Mouse (Mus musculus) midbrain, embryonic 16.5 days (tissue): ENCODE results near the gene Afg3l1. TPM values are rescaled to one million over a fixed set of nuclear protein-coding genes. Genes with fewer than 3 reads are reported as not detected.
A peak's percentile ranks its signal among the peaks of the same experiment; 100 is the strongest.
"Not testable (repeated sequence)": the region's sequence is repeated elsewhere in the genome, so short reads cannot be mapped to it uniquely, and the experiment has no call there.

Experiments
- ATAC-seq: fragments of 200-750 bp; cut with Nextera tagmentation; 2 replicates; pipeline ENCODE4 v1.8.0; 2017; ENCODE audit warnings: moderate TSS enrichment
- H3K27ac ChIP-seq: fragments of 300-500 bp; sonication (generic); 2 replicates; pipeline ENCODE4 v1.5.1; 2014; ENCODE audit warnings: mild to moderate bottlenecking, low read length, mixed read lengths
- H3K27me3 ChIP-seq: fragments of 300-500 bp; sonication (generic); 2 replicates; pipeline ENCODE4 v1.6.1; 2014; ENCODE audit warnings: low read depth, low read length, mixed read lengths; ENCODE audit not compliant: control insufficient read depth, insufficient read depth
- H3K36me3 ChIP-seq: fragments of 300-500 bp; sonication (generic); 2 replicates; pipeline ENCODE4 v1.6.1; 2014; ENCODE audit warnings: mild to moderate bottlenecking, low read length, moderate library complexity, mixed read lengths; ENCODE audit not compliant: control insufficient read depth, insufficient read depth
- H3K4me1 ChIP-seq: fragments of 300-500 bp; sonication (generic); 2 replicates; pipeline ENCODE4 v1.6.1; 2014; ENCODE audit warnings: mild to moderate bottlenecking, low read length, mixed read lengths; ENCODE audit not compliant: control insufficient read depth, insufficient read depth
- H3K4me2 ChIP-seq: fragments of 300-500 bp; sonication (generic); 2 replicates; pipeline ENCODE4 v1.6.1; 2014; ENCODE audit warnings: mild to moderate bottlenecking, low read length, mixed read lengths
- H3K4me3 ChIP-seq: fragments of 300-500 bp; sonication (generic); 2 replicates; pipeline ENCODE4 v1.5.1; 2014; ENCODE audit warnings: low read depth, mild to moderate bottlenecking, low read length, moderate library complexity, mixed read lengths
- H3K9ac ChIP-seq: fragments of 300-500 bp; sonication (generic); 2 replicates; pipeline ENCODE4 v1.6.1; 2014; ENCODE audit warnings: low read depth, low read length, mixed read lengths
- H3K9me3 ChIP-seq: fragments of 300-500 bp; sonication (generic); replicated peaks from 2 replicates; pipeline ENCODE4 v1.6.1; 2014; ENCODE audit warnings: mild to moderate bottlenecking, low read length, mixed read lengths; ENCODE audit not compliant: control insufficient read depth, poor library complexity, severe bottlenecking
- WGBS: fragments of 180-500 bp; shearing (Covaris S2); extraction: QIAGEN DNeasy Blood & Tissue Kit; methylation state at CpG from one replicate; pipeline ENCODE4 v1.1.7; 2014; 5-methylcytosine and 5-hydroxymethylcytosine counted together
- polyA plus RNA-seq: library from polyadenylated mRNA; unstranded; fragments of >200 nt; fragmentation: Nextera tagmentation; extraction: Ambion mirVana; gene quantifications from 2 replicates; pipeline ENCODE4 v1.2.1, GENCODE M21; 2015

Gene Afg3l1
- 55.3 and 58.6 TPM in 2 replicates for polyA plus RNA-seq

DNA sequence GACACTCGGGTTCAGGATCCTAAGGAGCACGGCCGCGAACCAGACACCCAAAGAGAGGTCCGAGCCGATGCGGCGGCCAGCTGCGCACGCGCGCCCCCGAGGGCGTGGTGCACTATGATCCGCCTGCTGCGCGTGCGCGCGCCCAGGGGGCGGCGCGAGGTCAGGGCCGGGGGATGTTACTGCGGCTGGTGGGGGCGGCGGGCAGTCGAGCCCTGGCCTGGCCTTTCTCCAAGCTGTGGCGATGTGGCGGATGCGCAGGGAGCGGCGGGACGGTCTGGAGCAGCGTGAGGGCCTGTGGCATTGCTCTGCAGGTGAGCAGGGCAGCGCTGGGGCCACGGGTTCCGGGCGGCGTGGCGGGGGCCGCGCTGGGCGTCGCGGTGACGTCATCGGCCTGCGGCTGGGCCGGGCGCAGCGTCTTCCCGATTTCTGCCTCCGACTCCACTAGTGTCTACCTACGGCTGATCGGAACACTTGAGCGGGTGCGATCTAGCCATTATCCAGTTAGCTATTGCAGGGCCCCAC is at the start of gene Afg3l1:
Gene Afg3l1 (plus strand): TSS at position 167 of the 522 bp plus-strand sequence.
- no peaks in the 10 kb centered on the region for H3K27me3 ChIP-seq
- H3K4me1 ChIP-seq: peaks cover 16% of the 10 kb centered on the region
- H3K4me3 ChIP-seq: peak within 1 kb of the TSS; percentile 71
- peak; percentile 90 for ATAC-seq
- peak within 1 kb of the TSS; percentile 97 for H3K27ac ChIP-seq
- peaks cover 9% of the 10 kb centered on the region; the same call in 1 of the 2 replicates for H3K36me3 ChIP-seq
- no peaks in the 10 kb centered on the region for H3K9me3 ChIP-seq
- H3K9ac ChIP-seq: peak within 1 kb of the TSS; percentile 79
- WGBS: under 1% methylated on average over 57 of the region's 58 CpGs
- H3K4me2 ChIP-seq: peak within 1 kb of the TSS; percentile 89

DNA sequence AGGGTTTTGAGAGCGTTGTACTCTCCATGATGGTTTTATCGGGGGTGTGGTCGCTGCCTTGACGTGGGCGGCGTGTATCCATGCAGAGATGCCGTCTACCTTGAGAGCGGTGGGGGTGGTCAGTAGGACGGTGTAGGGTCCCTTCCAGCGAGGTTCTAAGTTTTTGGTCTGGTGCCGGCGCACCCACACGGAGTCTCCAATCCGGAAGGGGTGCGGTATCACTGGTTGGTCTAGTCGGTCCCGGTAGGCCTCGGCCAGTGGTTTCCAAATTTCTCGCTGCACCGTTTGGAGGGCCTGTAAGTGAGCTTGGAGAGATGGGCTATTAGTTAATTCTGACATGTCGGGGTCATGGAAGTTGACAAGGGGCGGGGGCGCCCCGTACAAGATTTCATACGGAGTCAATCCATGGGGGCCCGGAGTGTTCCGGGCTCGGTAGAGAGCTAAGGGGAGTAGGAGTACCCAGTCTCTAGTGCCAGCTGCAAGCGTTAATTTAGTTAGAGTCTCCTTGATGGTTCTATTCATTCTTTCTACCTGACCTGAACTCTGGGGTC is 49.3 kb upstream of the Afg3l1 start:
- Histone ChIP-seq H3K36me3 (no peaks in the 10 kb centered on the region), H3K9me3 (peaks cover 25% of the 10 kb centered on the region), H3K27me3 (no peaks in the 10 kb centered on the region), H3K4me3 (no peak overlapping the region), H3K4me1 (no peaks in the 10 kb centered on the region), H3K9ac (no peak overlapping the region), H3K27ac (no peak overlapping the region), H3K4me2 (no peak overlapping the region)
- WGBS: 99% methylated on average over 29 of the region's 29 CpGs
- ATAC-seq: no peak

DNA sequence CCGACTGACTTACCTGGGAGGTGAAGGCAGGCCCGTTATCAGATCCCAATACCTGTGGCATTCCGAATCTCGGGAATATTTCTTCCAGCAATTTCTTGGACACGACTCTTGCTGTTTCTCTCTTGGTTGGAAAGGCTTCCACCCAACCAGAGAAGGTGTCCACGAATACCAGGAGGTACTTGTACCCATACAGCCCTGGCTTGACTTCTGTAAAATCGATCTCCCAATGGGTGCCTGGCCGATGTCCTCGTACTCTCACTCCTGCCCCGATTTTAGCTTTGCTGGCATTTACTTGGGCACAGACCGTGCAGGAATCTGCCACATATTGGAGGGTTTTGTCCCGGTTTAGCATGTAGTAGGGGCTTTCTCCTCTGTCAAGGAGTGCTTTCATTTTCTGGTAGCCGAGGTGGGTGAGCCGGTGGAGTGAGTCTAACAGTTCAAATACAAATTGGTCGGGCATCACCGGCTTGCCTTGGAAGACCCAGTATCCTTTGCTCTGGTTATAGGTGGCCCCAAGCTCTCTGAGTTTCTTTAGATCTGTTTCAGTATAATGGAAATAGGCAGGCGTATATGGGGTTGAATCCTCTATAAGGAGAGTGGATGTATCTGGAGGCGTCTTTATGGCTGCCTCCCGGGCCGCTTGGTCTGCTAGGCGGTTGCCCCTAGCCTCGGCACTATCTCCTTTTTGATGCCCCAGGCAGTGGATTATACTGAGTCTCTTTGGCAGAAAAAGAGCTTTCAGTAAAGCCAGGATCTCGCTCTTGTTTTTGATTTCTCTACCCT is 48.6 kb upstream of the Afg3l1 start:
- Histone ChIP-seq H3K9ac (no peak overlapping the region), H3K27ac (no peak overlapping the region), H3K27me3 (no peaks in the 10 kb centered on the region), H3K4me2 (no peak overlapping the region), H3K4me3 (no peak overlapping the region), H3K4me1 (no peaks in the 10 kb centered on the region), H3K9me3 (peaks cover 25% of the 10 kb centered on the region), H3K36me3 (no peaks in the 10 kb centered on the region)
- no peak for ATAC-seq
- 95% methylated on average over 23 of the region's 23 CpGs for WGBS

DNA sequence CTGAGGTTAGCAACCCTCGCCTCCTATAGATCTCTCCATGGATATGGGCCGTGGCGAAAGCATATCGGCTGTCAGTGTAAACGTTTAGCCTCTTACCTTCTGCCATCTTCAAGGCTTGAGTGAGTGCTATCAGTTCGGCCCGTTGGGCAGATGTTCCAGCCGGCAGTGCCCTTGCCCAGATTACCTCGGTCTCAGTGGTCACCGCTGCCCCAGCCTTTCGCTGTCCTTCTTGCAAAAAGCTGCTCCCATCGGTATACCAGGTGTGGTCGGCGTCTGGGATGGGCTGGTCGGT is 48.0 kb upstream of the Afg3l1 start:
- ATAC-seq, H3K36me3 ChIP-seq, H3K9ac ChIP-seq, H3K27ac ChIP-seq, H3K27me3 ChIP-seq, H3K4me1 ChIP-seq, H3K4me2 ChIP-seq, H3K4me3 ChIP-seq: not testable (repeated sequence)
- 94% methylated on average over 14 of the region's 15 CpGs for WGBS
- peaks cover 25% of the 10 kb centered on the region for H3K9me3 ChIP-seq

DNA sequence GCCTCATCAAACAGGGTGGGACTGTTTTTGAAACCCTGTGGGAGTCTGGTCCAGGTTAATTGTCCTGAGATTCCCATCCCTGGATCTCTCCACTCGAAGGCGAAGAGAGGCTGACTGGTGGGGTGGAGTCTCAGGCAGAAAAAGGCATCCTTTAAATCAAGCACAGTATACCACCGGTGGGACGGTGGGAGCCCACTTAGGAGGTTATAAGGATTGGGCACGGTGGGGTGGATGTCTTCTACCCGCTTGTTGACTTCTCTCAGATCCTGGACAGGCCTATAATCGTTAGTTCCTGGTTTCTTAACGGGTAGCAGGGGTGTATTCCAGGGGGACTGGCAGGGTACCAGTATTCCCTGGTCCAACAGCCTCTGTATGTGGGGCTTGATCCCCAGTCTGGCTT is 46.8 kb upstream of the Afg3l1 start:
- not testable (repeated sequence) for ATAC-seq, H3K9ac ChIP-seq, H3K27me3 ChIP-seq, H3K36me3 ChIP-seq, H3K27ac ChIP-seq, H3K4me1 ChIP-seq, H3K4me2 ChIP-seq, H3K4me3 ChIP-seq
- 95% methylated on average over 8 of the region's 8 CpGs for WGBS
- peaks cover 25% of the 10 kb centered on the region for H3K9me3 ChIP-seq

DNA sequence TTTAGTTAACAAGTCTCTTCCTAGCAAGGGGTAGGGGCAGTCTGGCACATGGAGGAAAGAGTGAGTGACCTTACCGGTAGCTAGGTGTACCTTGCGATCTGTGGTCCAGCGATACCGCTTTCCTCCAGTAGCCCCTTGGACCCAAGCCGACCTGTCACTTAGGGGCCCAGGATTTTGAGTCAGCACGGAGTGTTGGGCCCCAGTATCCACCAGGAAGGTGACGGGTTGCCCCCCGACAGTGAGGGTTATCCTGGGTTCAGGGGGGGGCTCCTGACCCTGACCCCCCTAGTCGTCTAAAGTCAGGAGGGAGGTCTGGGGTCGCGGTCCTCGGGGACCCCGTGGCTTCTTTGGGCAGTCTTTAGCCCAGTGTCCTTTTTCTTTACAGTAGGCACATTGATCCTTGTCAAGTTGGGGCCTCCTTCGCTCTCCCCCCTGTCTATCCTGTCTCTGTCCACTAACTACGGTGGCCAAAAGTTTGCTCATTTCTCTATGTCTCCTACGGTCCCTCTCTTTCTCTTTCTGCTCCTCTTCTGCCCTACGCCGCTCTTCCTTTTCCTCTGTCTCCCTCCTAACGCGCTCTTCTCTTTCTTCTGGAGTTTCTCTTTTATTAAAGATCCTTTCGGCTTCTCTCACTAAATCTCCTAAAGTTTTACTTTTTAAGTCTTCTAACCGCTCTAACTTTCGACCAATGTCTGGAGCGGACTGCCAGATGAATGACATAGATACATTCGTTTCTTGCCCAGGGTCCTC is 45.9 kb upstream of the Afg3l1 start:
- Histone ChIP-seq H3K27ac (no peak overlapping the region), H3K4me1 (no peaks in the 10 kb centered on the region), H3K27me3 (no peaks in the 10 kb centered on the region), H3K9ac (no peak overlapping the region), H3K4me3 (no peak overlapping the region), H3K36me3 (no peaks in the 10 kb centered on the region), H3K9me3 (peaks cover 22% of the 10 kb centered on the region), H3K4me2 (no peak overlapping the region)
- 97% methylated on average over 25 of the region's 25 CpGs for WGBS
- no peak for ATAC-seq

DNA sequence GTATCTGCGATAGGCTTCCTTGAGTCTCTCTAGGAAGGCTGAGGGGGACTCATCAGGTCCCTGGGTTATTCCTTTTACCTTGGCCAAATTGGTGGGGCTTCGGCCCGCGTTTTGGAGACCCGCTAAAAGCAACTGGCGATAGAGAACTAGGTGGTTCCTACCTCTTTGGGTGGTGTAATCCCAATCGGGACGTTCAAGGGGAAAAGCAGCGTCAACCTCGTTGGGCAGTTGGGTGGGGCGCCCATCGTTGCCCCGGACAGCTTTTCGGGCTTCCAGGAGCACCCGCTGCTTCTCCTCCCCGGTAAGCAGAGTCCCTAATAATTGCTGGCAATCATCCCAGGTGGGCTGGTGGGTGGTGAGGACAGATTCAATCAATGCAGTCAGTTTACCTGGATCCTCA is 45.3 kb upstream of the Afg3l1 start:
- Histone ChIP-seq H3K4me3 (no peak overlapping the region), H3K4me1 (no peaks in the 10 kb centered on the region), H3K36me3 (no peaks in the 10 kb centered on the region), H3K9ac (no peak overlapping the region), H3K27ac (no peak overlapping the region), H3K4me2 (no peak overlapping the region), H3K27me3 (no peaks in the 10 kb centered on the region), H3K9me3 (peaks cover 22% of the 10 kb centered on the region)
- no peak for ATAC-seq
- 96% methylated on average over 16 of the region's 16 CpGs for WGBS

DNA sequence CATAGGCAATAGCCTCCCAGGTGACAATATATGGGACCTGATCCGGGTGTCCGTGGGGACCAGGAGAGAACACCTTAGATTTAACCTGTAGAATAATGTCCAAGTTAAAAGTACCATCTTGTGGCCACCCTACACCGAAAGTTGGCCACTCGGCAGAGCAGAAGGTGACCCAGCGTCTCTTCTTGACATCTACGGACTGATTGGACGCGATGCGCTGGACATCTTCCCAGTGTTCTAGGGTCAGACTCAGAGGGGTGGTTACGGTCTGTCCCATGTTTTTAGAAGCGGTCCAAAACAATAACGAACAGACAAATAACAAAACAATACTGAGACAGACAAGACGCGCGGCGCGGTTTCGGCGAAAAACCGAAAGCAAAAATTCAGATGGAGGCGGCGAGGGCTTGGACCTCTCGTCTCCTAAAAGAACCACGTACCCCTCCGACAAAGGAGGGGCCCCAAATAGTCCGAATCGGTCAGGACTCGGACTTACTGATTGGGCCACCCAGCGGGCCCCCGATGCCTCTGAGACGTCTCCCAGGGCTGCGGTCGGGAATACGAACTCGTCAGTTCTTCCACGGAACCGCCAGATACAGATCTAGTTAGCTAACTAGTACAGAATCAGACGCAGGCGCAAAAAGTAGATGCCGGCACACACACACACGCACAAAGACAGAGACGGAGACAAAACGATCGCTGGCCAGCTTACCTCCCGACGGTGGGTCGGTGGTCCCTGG is 44.3 kb upstream of the Afg3l1 start:
- not testable (repeated sequence) for H3K9ac ChIP-seq, H3K27ac ChIP-seq, H3K4me3 ChIP-seq, H3K4me1 ChIP-seq, H3K27me3 ChIP-seq, ATAC-seq, H3K36me3 ChIP-seq, H3K4me2 ChIP-seq
- 98% methylated on average over 43 of the region's 47 CpGs for whole genome bisulfite sequencing
- peaks cover 13% of the 10 kb centered on the region; the same call in 1 of the 2 replicates for H3K9me3 ChIP-seq
